Mouse (Mus musculus): ENCODE measurements around the gene Usp24. TPM values are rescaled to one million over a fixed set of nuclear protein-coding genes. Genes with fewer than 3 reads are reported as not detected.
"Not testable (repeated sequence)": the region's sequence is repeated elsewhere in the genome, so short reads cannot be mapped to it uniquely, and the experiment has no call there.

The Usp24 gene
- polyA plus RNA-seq, 1 experiment from 2014 or later, result 8.8 TPM

DNA sequence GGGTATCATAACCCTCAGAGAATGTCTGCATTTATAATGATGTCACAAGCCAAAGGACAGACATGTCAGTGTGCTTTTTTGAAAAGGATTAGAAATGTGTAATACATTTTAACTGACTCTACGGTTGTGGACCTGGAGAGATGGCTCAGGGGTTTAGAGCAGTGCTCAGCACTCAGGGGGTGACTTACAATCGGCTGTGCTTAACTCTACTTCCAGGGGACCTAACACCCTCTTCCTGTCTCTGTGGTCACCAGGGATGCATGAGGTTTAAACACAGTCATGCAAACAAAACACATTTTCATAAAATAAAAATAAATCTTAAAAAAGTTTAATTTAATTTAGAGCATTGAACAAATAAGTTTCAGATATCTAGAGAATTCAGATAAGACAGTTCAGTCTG is 7.3 kb downstream of the Usp24 start:
- DNase-seq (ENCODE audit: low spot score), result no peak
- no peaks in the 10 kb centered on the region for H3K4me1 ChIP-seq (ENCODE audit: control insufficient read depth, insufficient read depth, low read length)
- no peak for ATAC-seq (replicated peaks; ENCODE audit: insufficient number of reproducible peaks, low FRiP score, low TSS enrichment, low read depth)
- no peaks in the 10 kb centered on the region for H3K27me3 ChIP-seq (ENCODE audit: control insufficient read depth, insufficient read depth, low read length)
- no peak overlapping the region for H3K27ac ChIP-seq (replicated peaks; ENCODE audit: low read depth, low read length)
- H3K36me3 ChIP-seq (replicated peaks; ENCODE audit: control insufficient read depth, insufficient read depth, low read depth, low read length), result no peaks in the 10 kb centered on the region
- 71% methylated on average over 2 of the region's 2 CpGs for WGBS
- no peak overlapping the region for H3K9ac ChIP-seq (replicated peaks; ENCODE audit: low read length)
- no peak overlapping the region for H3K4me3 ChIP-seq (ENCODE audit: low read depth, low read length)
- H3K4me2 ChIP-seq (ENCODE audit: low read depth, low read length), result no peak overlapping the region
- no peaks in the 10 kb centered on the region for H3K9me3 ChIP-seq (replicated peaks; ENCODE audit: control insufficient read depth, low read length)

DNA sequence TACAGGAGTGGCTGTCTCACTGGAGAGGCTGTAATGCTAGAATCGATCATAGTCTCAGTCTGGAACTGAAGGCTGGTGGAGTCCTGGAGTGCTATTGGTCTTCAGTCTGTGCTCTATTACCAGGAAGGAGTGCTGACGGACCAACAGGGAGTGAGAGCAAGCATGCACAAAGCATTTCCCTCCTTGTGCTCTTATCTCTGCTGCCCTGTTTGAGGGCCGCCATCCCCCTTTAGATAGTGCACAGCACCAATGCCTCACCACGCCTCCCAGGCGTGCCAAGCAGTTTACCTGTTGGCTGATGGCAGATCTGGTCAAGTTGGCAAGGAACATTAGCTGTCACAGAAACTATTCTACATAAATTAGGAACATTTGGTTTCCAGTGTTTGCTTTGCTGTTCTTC is 11.4 kb downstream of the Usp24 start:
- ATAC-seq (replicated peaks; ENCODE audit: insufficient number of reproducible peaks, low FRiP score, low TSS enrichment, low read depth), result no peak
- H3K9me3 ChIP-seq (replicated peaks; ENCODE audit: control insufficient read depth, low read length), result no peaks in the 10 kb centered on the region
- H3K27me3 ChIP-seq (ENCODE audit: control insufficient read depth, insufficient read depth, low read length), result no peaks in the 10 kb centered on the region
- no peak overlapping the region for H3K27ac ChIP-seq (replicated peaks; ENCODE audit: low read depth, low read length)
- no peaks in the 10 kb centered on the region for H3K36me3 ChIP-seq (replicated peaks; ENCODE audit: control insufficient read depth, insufficient read depth, low read depth, low read length)
- no peak for DNase-seq (ENCODE audit: low spot score)
- H3K4me1 ChIP-seq (ENCODE audit: control insufficient read depth, insufficient read depth, low read length), result no peaks in the 10 kb centered on the region
- H3K9ac ChIP-seq (replicated peaks; ENCODE audit: low read length), result no peak overlapping the region
- 91% methylated on average over 5 of the region's 5 CpGs for WGBS
- H3K4me2 ChIP-seq (ENCODE audit: low read depth, low read length), result no peak overlapping the region
- no peak overlapping the region for H3K4me3 ChIP-seq (ENCODE audit: low read depth, low read length)

DNA sequence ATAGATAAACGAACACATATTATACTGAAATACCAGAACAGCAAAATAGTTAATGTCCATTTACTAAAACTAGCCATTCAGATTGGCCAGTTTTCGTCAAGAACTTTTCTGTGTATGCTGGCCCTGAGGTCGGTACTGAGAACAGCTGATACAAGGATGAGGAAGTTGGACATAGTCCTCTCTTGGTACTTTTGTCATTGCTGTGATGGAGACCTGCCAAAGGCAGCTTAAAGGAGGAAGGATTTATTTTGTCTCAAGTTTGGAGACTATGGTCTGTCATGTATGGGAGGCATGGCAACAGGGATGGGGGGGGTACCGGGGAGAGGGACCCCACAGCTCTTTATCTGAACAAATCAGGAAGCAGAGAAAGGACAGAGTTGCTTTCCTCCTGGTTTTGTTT is 12.7 kb downstream of the Usp24 start:
- H3K4me1 ChIP-seq (ENCODE audit: control insufficient read depth, insufficient read depth, low read length), result no peaks in the 10 kb centered on the region
- H3K4me2 ChIP-seq (ENCODE audit: low read depth, low read length), result no peak overlapping the region
- H3K27me3 ChIP-seq (ENCODE audit: control insufficient read depth, insufficient read depth, low read length), result no peaks in the 10 kb centered on the region
- no peak overlapping the region for H3K4me3 ChIP-seq (ENCODE audit: low read depth, low read length)
- WGBS, result 90% methylated on average over 4 of the region's 4 CpGs
- no peaks in the 10 kb centered on the region for H3K9me3 ChIP-seq (replicated peaks; ENCODE audit: control insufficient read depth, low read length)
- H3K27ac ChIP-seq (replicated peaks; ENCODE audit: low read depth, low read length), result no peak overlapping the region
- DNase-seq (ENCODE audit: low spot score) (no peak), ATAC-seq (replicated peaks; ENCODE audit: insufficient number of reproducible peaks, low FRiP score, low TSS enrichment, low read depth) (no peak)
- no peaks in the 10 kb centered on the region for H3K36me3 ChIP-seq (replicated peaks; ENCODE audit: control insufficient read depth, insufficient read depth, low read depth, low read length)
- no peak overlapping the region for H3K9ac ChIP-seq (replicated peaks; ENCODE audit: low read length)

DNA sequence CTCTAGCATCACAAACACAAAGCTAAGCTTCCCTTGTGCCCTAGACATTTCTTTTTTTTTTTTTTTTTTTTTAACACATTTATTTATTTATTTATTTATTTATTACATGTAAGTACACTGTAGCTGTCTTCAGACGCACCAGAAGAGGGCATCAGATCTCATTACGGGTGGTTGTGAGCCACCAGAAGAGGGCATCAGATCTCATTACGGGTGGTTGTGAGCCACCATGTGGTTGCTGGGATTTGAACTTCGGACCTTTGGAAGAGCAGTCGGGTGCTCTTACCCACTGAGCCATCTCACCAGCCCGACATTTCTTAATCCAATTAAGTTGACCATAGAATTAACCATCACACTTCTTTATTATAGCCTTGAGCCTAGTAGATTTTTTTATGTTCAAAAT is 13.2 kb downstream of the Usp24 start:
- ATAC-seq (replicated peaks; ENCODE audit: insufficient number of reproducible peaks, low FRiP score, low TSS enrichment, low read depth), result not testable (repeated sequence)

DNA sequence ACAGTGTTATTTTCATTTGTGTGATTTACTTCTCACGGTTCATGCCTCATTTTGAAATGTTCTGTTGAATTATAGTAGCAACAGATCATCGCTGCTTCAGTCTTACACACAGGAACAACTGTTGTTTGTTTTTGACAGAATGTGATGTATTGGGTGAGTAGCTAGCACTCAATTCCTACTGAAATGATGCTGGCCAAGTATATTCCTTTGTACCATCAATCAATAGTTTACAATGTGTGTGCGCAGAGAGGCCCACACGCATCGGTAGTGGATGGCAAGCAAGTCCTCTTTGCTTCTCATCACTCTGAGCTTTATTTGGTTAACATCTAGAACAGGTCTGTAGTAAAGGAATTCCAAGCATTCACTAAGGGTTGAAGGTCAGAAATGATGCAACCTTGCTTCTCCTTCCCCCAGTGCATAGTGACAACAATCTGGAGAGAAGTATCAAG is 14.4 kb downstream of the Usp24 start:
- Histone ChIP-seq H3K9me3 (replicated peaks; ENCODE audit: control insufficient read depth, low read length) (no peaks in the 10 kb centered on the region), H3K27me3 (ENCODE audit: control insufficient read depth, insufficient read depth, low read length) (no peaks in the 10 kb centered on the region), H3K9ac (replicated peaks; ENCODE audit: low read length) (no peak overlapping the region), H3K4me2 (ENCODE audit: low read depth, low read length) (no peak overlapping the region), H3K4me3 (ENCODE audit: low read depth, low read length) (no peak overlapping the region), H3K4me1 (ENCODE audit: control insufficient read depth, insufficient read depth, low read length) (no peaks in the 10 kb centered on the region), H3K36me3 (replicated peaks; ENCODE audit: control insufficient read depth, insufficient read depth, low read depth, low read length) (no peaks in the 10 kb centered on the region), H3K27ac (replicated peaks; ENCODE audit: low read depth, low read length) (no peak overlapping the region)
- DNase-seq (ENCODE audit: low spot score), result peak; percentile 44
- WGBS, result 77% methylated on average over 5 of the region's 5 CpGs
- ATAC-seq (replicated peaks; ENCODE audit: insufficient number of reproducible peaks, low FRiP score, low TSS enrichment, low read depth), result no peak

More for the DNA sequence above, 13.2 kb downstream of the Usp24 start:
- 92% methylated on average over 6 of the region's 6 CpGs for WGBS
- H3K27ac ChIP-seq (replicated peaks; ENCODE audit: low read depth, low read length); H3K9me3 ChIP-seq (replicated peaks; ENCODE audit: control insufficient read depth, low read length); H3K4me1 ChIP-seq (ENCODE audit: control insufficient read depth, insufficient read depth, low read length); H3K4me3 ChIP-seq (ENCODE audit: low read depth, low read length); H3K27me3 ChIP-seq (ENCODE audit: control insufficient read depth, insufficient read depth, low read length); DNase-seq (ENCODE audit: low spot score); H3K36me3 ChIP-seq (replicated peaks; ENCODE audit: control insufficient read depth, insufficient read depth, low read depth, low read length); H3K9ac ChIP-seq (replicated peaks; ENCODE audit: low read length); H3K4me2 ChIP-seq (ENCODE audit: low read depth, low read length): not testable (repeated sequence)

DNA sequence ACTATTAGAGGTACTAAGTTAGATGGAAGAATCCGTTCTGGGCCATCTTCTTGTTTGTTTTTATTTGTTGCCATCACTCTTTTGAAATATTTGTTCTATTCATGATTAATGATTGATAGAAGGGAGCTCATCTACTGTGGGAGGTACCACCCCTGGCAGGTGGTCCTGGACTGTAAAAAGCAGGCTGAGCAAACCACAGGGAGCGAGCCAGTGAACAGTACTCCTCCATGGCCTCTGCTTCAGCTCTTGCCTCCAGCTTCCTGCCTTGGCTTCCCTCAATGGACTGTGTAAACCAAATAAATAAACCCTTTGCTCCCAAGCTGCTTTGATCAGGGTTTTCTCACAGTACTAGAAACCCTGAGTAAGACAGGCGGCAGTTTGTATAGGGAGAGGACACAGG is 17.1 kb downstream of the Usp24 start:
- WGBS, result 81% methylated on average over 3 of the region's 3 CpGs
- Histone ChIP-seq H3K27ac (replicated peaks; ENCODE audit: low read depth, low read length) (no peak overlapping the region), H3K9me3 (replicated peaks; ENCODE audit: control insufficient read depth, low read length) (no peaks in the 10 kb centered on the region), H3K9ac (replicated peaks; ENCODE audit: low read length) (no peak overlapping the region), H3K4me2 (ENCODE audit: low read depth, low read length) (no peak overlapping the region), H3K4me3 (ENCODE audit: low read depth, low read length) (no peak overlapping the region), H3K36me3 (replicated peaks; ENCODE audit: control insufficient read depth, insufficient read depth, low read depth, low read length) (no peaks in the 10 kb centered on the region), H3K4me1 (ENCODE audit: control insufficient read depth, insufficient read depth, low read length) (no peaks in the 10 kb centered on the region), H3K27me3 (ENCODE audit: control insufficient read depth, insufficient read depth, low read length) (no peaks in the 10 kb centered on the region)
- DNase-seq (ENCODE audit: low spot score) (no peak), ATAC-seq (replicated peaks; ENCODE audit: insufficient number of reproducible peaks, low FRiP score, low TSS enrichment, low read depth) (no peak)

DNA sequence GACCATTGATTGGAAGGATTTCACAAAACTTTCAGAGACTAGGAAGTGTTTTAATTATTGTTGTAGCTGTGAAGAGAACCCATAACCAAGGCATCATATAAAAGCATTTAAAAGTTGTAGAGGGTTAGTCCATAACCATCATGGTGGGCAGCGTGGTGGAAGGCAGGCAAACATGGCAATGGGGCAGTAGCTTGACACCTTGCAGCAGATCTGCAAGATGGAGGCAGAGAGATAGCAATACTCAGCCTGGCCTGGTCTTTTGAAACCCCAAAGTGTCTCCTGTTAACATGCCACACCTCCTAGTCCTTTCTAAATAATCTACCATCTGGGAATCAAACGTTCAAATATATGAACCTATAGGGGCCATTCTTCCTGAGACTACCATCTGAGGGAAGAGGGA is 17.6 kb downstream of the Usp24 start:
- H3K27me3 ChIP-seq (ENCODE audit: control insufficient read depth, insufficient read depth, low read length), result no peaks in the 10 kb centered on the region
- H3K36me3 ChIP-seq (replicated peaks; ENCODE audit: control insufficient read depth, insufficient read depth, low read depth, low read length), result no peaks in the 10 kb centered on the region
- H3K27ac ChIP-seq (replicated peaks; ENCODE audit: low read depth, low read length), result no peak overlapping the region
- ATAC-seq (replicated peaks; ENCODE audit: insufficient number of reproducible peaks, low FRiP score, low TSS enrichment, low read depth), result no peak
- no peak overlapping the region for H3K4me2 ChIP-seq (ENCODE audit: low read depth, low read length)
- WGBS, result 79% methylated on average over 2 of the region's 2 CpGs
- H3K9ac ChIP-seq (replicated peaks; ENCODE audit: low read length), result no peak overlapping the region
- no peak overlapping the region for H3K4me3 ChIP-seq (ENCODE audit: low read depth, low read length)
- H3K4me1 ChIP-seq (ENCODE audit: control insufficient read depth, insufficient read depth, low read length), result no peaks in the 10 kb centered on the region
- H3K9me3 ChIP-seq (replicated peaks; ENCODE audit: control insufficient read depth, low read length), result no peaks in the 10 kb centered on the region
- no peak for DNase-seq (ENCODE audit: low spot score)

DNA sequence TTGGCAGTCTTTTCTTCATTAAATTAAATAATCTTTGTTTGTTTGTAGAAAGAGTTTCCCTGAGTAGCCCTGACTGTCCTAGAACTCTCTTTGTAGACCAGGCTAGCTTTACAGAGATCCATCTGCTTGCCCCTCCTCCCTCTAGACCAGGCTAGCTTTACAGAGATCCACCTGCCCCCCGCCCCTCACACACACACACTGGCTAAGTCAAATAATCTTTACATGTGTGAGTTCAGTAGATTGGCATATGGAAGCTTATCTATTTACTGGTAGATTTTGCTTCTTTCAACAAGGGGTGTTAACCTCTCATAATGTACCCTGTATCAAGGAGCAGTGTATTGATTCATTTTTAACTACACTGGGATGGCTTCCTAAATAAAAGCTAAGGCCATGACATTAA is 19.8 kb downstream of the Usp24 start:
- H3K4me1 ChIP-seq (ENCODE audit: control insufficient read depth, insufficient read depth, low read length), result no peaks in the 10 kb centered on the region
- no peak for ATAC-seq (replicated peaks; ENCODE audit: insufficient number of reproducible peaks, low FRiP score, low TSS enrichment, low read depth)
- no peak overlapping the region for H3K27ac ChIP-seq (replicated peaks; ENCODE audit: low read depth, low read length)
- no peaks in the 10 kb centered on the region for H3K27me3 ChIP-seq (ENCODE audit: control insufficient read depth, insufficient read depth, low read length)
- WGBS, result 95% methylated on average over 1 of the region's 1 CpGs
- no peak for DNase-seq (ENCODE audit: low spot score)
- H3K4me2 ChIP-seq (ENCODE audit: low read depth, low read length), result no peak overlapping the region
- no peaks in the 10 kb centered on the region for H3K9me3 ChIP-seq (replicated peaks; ENCODE audit: control insufficient read depth, low read length)
- no peak overlapping the region for H3K4me3 ChIP-seq (ENCODE audit: low read depth, low read length)
- no peak overlapping the region for H3K9ac ChIP-seq (replicated peaks; ENCODE audit: low read length)
- H3K36me3 ChIP-seq (replicated peaks; ENCODE audit: control insufficient read depth, insufficient read depth, low read depth, low read length), result no peaks in the 10 kb centered on the region
